Mouse (Mus musculus) cerebellum, adult 11-12 months (tissue): ENCODE measurements around the gene Napa.
A peak's percentile ranks its signal among the peaks of the same experiment; 100 is the strongest.

Experiments
- DNase-seq: peaks from one replicate; pipeline ENCODE4 v3.0.0; 2022

Gene Napa

GRCm38 (mm10) chr7:16098021-16099017 is at the start of gene Napa:
Napa (plus strand) TSS chr7:16098458.
- peak; percentile 100 for DNase-seq

GRCm38 (mm10) chr7:16048675-16049575 is 49.3 kb upstream of the Napa start:
- DNase-seq = peak; percentile 34

- no peak for DNase-seq
Observed at GRCm38 (mm10) chr7:16049576-16049915, 48.7 kb upstream of the Napa start.

GRCm38 (mm10) chr7:16050600-16050999 is 47.7 kb upstream of the Napa start:
- DNase-seq = no peak

DNA sequence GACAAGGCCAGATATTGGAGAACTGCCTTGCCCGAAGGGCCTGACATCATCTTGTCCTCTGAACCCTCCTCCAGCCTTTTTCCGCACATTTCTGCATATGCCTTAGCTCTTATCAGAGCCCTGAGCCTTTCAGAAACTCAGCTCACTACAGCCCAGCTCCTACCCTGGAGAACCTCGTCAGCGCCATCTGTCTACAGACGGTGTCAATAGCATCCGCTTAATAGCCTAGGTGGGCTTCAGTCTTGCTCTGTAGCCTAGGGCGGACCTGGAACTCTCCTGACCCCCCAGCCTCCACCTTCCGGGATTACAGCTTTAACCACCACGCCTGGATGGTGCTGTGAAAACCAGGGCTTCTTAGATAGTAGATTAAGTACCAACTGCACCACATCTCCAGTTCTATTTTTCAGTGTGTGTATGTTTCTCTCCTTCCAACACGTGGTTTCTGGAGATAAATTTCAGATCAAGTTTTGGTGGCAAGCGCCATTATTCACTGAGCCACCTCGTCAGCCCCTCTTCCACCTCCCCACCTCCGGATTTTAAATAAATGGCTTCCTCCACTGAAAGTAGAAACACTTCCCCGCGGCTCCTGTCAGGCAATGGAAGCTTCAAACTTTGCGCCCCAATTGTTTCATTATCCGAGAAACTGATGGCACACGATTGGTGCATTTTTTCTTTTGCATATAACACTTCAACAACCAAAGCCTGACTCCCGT is 46.2 kb upstream of the Napa start:
- DNase-seq = peak; percentile 74

- DNase-seq = peak; percentile 94
Observed at GRCm38 (mm10) chr7:16052684-16053083, 45.6 kb upstream of the Napa start.

DNA sequence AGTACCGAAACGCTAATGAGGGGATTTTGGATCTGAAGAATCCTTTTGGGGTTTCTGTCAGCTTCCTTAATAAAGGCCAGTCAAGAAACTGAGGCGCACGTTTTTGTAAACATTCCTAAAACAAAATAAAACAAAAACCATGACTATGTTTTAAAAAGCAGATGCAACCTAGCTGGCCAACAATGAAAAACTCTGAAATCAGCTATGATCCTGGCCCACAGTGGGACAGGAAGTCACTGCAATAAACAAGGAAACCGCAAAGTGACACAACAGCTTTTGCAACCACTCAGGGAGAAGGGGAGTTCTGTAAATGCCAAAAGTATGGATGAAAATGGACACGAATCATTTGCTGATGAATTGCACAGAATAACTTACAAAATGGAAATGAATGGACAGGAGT is 45.2 kb upstream of the Napa start:
- no peak for DNase-seq

DNA sequence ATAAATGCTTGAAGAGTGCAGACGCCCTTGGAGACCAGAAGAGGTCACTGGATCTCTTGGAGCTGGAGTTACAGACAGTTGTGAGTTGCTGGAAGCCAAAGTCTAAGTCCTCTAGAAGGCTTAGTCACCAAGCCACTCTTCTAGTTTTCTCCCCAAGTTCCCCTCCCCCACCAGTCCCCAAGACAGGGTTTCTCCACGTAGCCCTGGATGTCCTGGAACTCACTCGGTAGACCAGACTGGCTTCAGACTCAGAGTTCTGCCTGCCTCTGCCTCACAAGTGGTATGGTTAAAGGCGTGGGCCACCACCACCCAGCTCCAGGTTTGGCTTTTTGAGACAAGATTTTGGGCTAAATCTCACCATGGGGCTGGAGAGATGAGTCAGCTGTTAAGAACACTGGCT is 43.3 kb upstream of the Napa start:
- DNase-seq = no peak

DNA sequence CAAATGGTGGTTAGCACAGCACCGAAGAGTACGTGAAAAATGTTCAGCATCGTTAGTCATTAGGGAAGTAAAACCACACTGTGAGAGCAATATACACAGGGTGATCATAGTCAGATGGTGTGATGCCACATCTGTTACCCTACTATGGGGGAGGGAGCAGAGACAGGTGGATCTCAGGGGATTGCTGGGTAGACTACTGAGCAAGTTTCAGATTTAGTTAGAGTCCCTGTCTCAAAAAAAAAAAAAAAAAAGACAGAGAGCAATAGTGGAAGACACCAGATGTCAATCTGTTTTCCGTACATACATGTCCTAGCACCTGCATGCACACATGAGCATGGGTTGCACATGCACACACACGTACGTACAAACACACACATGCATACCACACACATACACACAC is 42.6 kb upstream of the Napa start:
- DNase-seq = no peak

- DNase-seq = no peak
Observed at GRCm38 (mm10) chr7:16056459-16057135, 41.7 kb upstream of the Napa start.

- no peak for DNase-seq
Observed at GRCm38 (mm10) chr7:16057136-16057534, 41.1 kb upstream of the Napa start.

DNA sequence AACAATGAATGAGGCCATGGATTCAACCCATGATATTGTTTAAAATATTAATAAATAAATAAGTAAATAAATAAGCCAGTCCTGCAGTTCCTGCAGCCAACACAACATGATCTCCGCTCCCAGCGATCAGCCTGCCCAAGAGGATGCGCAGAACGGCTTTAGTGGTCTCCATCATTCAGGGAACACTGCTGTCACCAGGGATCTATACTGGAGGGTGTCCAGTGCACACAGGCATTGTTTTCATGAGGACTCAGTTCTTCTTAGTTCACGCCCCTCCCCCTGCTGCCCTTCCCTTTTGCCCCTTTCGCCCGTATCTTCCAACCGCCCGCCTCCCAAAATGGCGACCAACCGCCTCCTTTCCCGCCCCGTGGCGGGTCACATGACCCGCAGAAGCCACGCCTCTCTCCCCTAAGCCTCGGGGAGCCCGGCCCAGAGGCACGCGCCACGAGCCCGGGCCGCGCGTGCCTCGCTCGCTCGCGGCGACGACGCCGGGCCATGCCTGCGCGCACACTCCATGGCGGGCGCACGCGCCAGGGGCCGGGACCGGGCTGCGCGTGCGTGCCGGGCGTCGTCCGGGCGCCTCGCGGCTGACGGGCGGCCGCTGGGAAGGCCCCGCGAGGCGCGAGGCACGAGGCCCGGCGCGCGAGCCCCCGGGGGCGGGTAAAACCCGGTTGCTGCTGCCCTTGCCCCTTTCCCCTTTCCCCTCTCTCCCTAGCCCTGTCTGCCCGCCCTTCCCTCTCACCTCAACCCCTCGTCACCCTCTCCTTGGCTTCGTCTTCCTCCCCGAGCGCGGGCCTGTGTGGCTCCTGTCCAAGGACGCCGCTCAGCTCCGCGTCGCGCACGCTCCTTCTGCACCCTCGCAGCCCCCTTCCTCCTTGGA is 36.8 kb upstream of the Napa start, which contains the start of gene Zfp541:
Gene Zfp541, plus strand, starts transcription at position 596 of the 880 bp plus-strand sequence.
- no peak for DNase-seq

GRCm38 (mm10) chr7:16062099-16062420 is 36.2 kb upstream of the Napa start:
- DNase-seq = no peak

DNA sequence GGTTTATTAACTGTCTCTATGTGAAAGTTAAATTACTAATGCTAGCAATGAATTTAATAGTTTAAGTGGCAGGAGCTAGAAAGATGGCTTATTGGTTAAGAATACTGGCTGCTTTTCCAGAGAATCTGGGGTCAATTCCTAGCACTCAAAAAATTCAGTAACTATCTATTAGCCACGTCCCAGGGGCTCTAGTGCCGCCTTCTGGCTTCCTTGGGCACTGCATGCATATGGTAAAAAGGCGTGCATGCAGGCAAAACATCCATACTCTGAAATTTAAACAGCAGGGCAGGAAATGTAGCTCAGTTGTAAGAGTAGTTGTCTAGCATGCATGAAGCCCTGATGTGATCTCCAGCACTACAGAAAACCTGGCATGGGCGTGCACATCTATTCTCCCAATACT is 34.8 kb upstream of the Napa start:
- DNase-seq = no peak

DNA sequence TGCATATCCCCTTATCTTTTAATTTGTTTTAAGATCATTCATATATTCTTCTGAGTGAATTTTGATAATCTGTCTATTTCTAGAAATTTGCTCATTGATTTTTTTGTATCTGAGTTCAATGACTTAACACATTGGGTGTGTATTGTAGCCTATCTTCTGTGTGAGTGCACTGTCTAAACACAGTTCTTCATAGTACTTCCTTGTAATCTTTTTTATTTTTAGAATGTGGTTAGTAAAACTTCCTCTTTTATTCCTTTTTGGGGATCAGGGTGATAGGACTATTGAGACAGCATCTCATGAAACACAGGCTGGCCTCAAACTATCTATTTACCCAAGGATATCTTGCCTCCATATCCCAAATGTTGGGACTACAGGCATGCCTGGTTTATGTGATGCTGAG is 27.4 kb upstream of the Napa start:
- DNase-seq = no peak

DNA sequence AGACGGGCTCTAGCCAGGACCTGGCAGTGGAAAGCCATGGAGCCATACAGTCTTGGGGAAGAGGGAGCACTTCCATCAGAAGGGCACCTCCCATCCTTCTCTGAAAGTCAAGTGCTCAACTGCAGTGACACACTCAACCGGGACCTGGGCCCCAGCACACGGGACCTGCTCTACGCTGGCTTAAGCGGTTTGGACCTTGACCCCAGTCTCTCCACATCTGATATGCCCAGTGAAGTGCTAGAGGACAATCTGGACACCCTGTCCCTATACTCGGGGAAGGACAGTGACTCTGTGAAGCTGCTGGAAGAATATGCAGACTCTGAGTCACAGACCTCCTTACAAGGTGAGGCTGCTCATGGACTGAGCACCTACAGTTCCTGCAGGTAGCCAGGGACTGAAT is 26.4 kb upstream of the Napa start:
- DNase-seq = no peak

DNA sequence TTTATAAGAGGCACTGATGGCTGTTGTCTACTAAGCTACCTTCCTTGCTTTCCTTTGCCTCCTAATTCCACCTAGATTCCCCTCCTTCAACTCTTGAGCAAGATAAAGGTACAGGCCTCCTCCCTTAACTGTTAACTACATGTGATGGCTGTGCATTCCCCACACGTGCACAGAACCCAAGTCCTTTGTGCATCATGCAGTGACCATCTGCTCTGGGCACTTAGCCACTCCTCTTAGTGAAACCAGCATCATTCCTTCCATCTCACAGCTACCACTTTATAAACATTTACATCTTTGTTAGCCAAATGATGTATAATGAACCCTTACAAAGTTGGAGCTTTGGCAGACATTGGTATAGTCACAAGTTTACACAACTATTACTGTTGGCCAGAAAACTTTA is 18.3 kb upstream of the Napa start:
- no peak for DNase-seq

- no peak for DNase-seq
Observed at GRCm38 (mm10) chr7:16080581-16080980, 17.7 kb upstream of the Napa start.

DNA sequence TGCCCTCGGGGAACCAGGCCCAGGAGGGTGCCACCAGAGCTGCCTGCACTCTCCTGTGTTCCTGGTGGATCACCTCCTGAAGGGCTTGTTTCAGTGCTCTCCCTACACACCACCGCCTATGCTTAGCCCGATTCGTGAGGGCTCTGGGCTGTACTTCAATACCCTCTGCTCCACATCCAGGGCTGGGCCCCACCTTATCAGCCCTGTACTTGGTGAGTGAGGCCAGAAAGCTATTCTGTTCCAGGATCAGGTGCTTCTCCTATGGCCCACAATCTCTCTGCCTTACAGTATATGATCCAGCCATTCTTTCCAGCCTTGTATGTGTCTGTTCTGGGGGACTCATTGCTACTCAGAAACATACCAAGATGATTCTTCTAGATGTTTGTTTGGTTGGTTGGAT is 14.9 kb upstream of the Napa start:
- DNase-seq = no peak

DNA sequence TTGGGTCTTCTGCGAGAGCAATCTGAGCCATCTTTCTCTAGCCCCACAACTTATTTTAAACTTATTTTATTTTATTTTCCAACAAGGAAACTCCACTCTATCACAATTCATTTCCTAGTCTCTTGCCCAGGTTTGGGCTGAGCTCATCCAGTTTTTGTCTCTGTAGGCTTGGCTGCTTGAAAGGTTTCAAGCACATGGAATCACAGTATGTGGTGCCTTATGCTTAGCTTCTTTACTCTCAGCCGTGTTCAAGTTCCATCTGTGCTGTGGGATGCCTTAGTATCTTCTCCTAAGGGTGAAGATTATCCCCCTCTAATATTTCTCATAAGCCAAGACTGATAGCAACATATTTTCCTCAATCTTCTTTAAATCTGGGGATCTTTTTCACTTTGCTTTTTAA is 10.7 kb upstream of the Napa start:
- DNase-seq = peak; percentile 55

DNA sequence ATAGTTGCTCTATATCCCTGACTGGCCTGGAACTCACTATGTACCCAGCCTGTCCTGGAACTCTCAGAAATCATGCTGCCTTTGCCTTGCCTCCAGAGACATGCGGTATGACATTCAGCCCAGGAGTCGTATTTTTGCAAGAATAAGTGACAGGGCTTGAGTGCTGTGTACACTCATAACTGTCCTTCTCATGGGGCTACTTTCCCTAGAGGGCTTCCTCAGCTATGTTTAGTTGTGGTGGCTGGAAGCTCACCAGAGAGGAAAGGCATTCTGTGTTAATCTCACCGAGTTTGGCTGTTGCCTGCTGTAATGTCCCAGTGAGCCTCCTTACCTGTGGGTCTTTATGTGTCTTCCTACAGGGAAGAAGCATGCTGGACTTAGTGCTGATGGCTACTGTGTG is 3.7 kb upstream of the Napa start:
- no peak for DNase-seq

DNA sequence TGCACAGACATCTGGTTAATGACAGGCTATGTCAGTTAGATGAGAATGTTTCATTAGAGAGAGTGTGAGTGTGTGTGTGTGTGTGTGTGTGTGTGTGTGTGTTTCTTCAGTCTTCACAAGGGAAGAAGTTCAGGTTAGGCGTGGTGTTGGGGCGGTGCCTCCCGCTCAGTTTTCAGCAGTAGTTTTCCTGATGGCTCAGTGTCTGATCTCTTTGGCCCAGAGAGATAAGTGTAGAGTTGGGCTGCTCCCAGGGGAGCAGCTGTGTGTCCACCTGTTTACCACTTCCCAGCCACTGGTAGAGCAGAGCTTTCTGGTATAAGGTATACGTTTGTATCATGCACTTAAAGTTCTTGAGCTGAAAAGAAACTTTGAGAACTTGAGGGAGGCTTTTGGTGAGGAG is 1.6 kb downstream of the Napa start:
- no peak for DNase-seq
